Mouse (Mus musculus): ENCODE measurements around the gene Fam167b. TPM values are rescaled to one million over a fixed set of nuclear protein-coding genes. Genes with fewer than 3 reads are reported as not detected.
A peak's percentile ranks its signal among the peaks of the same experiment; 100 is the strongest.
"Not testable (repeated sequence)": the region's sequence is repeated elsewhere in the genome, so short reads cannot be mapped to it uniquely, and the experiment has no call there.

The Fam167b gene
- polyA plus RNA-seq, 2 experiments, result 5.4 to 7.6 TPM

- DNase-seq (ENCODE audit: low read depth in 3 of 3, low spot score in 3 of 3) (peak; percentile 70 to 73 (median 70)), ATAC-seq (ENCODE audit: insufficient read depth) (peak; percentile 69)
- peak overlapping the region; percentile 59 to 82 for H3K4me3 ChIP-seq (ENCODE audit: insufficient read depth in 1 of 2, low read depth in 2 of 2, low read length in 2 of 2)
- peak overlapping the region; percentile 80 for H3K27ac ChIP-seq
- H3K4me2 ChIP-seq (ENCODE audit: low read depth), result peak overlapping the region; percentile 82
- WGBS (ENCODE audit: insufficient replicate concordance), result 6% methylated on average over 33 of the region's 33 CpGs
- no peaks in the 10 kb centered on the region for H3K36me3 ChIP-seq (replicated peaks; ENCODE audit: control insufficient read depth, insufficient read depth, low read depth)
- H3K9ac ChIP-seq (replicated peaks), result peak overlapping the region; percentile 61
- peaks cover 29 to 30% of the 10 kb centered on the region in 2 experiments for H3K4me1 ChIP-seq (replicated peaks; ENCODE audit: control insufficient read depth in 2 of 2, insufficient read depth in 2 of 2, low read length in 1 of 2)
- no peaks in the 10 kb centered on the region for H3K9me3 ChIP-seq (ENCODE audit: control insufficient read depth, low read length)
- TF ChIP-seq CTCF (IDR thresholded peaks at IDR 0.05; ENCODE audit: low read depth), result no peak
- TF ChIP-seq EP300 (IDR thresholded peaks at IDR 0.05; ENCODE audit: low read depth), result no peak
- H3K27me3 ChIP-seq (ENCODE audit: control insufficient read depth, insufficient read depth, low read length), result peaks cover 13% of the 10 kb centered on the region
These were observed 21.7 kb downstream of the Fam167b start for GRCm38 (mm10) chr4:129556532-129557223.

GRCm38 (mm10) chr4:129555862-129556531 lies 22.4 kb downstream of the Fam167b start:
- no peaks in the 10 kb centered on the region for H3K9me3 ChIP-seq (ENCODE audit: control insufficient read depth, low read length)
- H3K27ac ChIP-seq, result no peak overlapping the region
- peak overlapping the region; percentile 82 for H3K4me2 ChIP-seq (ENCODE audit: low read depth)
- H3K4me3 ChIP-seq (ENCODE audit: insufficient read depth in 1 of 2, low read depth in 2 of 2, low read length in 2 of 2), result peak overlapping the region; percentile 59 to 82
- peaks cover 25 to 27% of the 10 kb centered on the region in 2 experiments for H3K4me1 ChIP-seq (replicated peaks; ENCODE audit: control insufficient read depth in 2 of 2, insufficient read depth in 2 of 2, low read length in 1 of 2)
- WGBS (ENCODE audit: insufficient replicate concordance), result under 1% methylated on average over 24 of the region's 24 CpGs
- TF ChIP-seq CTCF (IDR thresholded peaks at IDR 0.05; ENCODE audit: low read depth), result no peak
- peaks cover 13% of the 10 kb centered on the region for H3K27me3 ChIP-seq (ENCODE audit: control insufficient read depth, insufficient read depth, low read length)
- H3K9ac ChIP-seq (replicated peaks), result peak overlapping the region; percentile 6; the same call in 1 of the 2 replicates
- ATAC-seq (ENCODE audit: insufficient read depth), result peak; percentile 14; the same call in 1 of the 2 replicates
- no peak for DNase-seq (ENCODE audit: low read depth in 3 of 3, low spot score in 3 of 3)
- H3K36me3 ChIP-seq (replicated peaks; ENCODE audit: control insufficient read depth, insufficient read depth, low read depth), result no peaks in the 10 kb centered on the region

- Histone ChIP-seq H3K9me3 (ENCODE audit: control insufficient read depth, low read length) (no peaks in the 10 kb centered on the region), H3K36me3 (replicated peaks; ENCODE audit: control insufficient read depth, insufficient read depth, low read depth) (no peaks in the 10 kb centered on the region), H3K27ac (no peak overlapping the region), H3K4me2 (ENCODE audit: low read depth) (peak overlapping the region; percentile 82), H3K4me1 (replicated peaks; ENCODE audit: control insufficient read depth in 2 of 2, insufficient read depth in 2 of 2, low read length in 1 of 2) (peaks cover 25 to 27% of the 10 kb centered on the region in 2 experiments), H3K27me3 (ENCODE audit: control insufficient read depth, insufficient read depth, low read length) (peaks cover 13% of the 10 kb centered on the region), H3K9ac (replicated peaks) (peak overlapping the region; percentile 6), H3K4me3 (ENCODE audit: insufficient read depth in 1 of 2, low read depth in 2 of 2, low read length in 2 of 2) (peak overlapping the region; percentile 59 to 82)
- DNase-seq (ENCODE audit: low read depth in 3 of 3, low spot score in 3 of 3) (peak in 1 of 3 experiments; percentile 48), ATAC-seq (ENCODE audit: insufficient read depth) (no peak)
- 3% methylated on average over 16 of the region's 16 CpGs for WGBS (ENCODE audit: insufficient replicate concordance)
- TF ChIP-seq EP300 (IDR thresholded peaks at IDR 0.05; ENCODE audit: low read depth) (no peak), CTCF (IDR thresholded peaks at IDR 0.05; ENCODE audit: low read depth) (peak; percentile 88)
These were observed 22.9 kb downstream of the Fam167b start for GRCm38 (mm10) chr4:129555421-129555861.

- H3K9me3 ChIP-seq (ENCODE audit: control insufficient read depth, low read length); H3K36me3 ChIP-seq (replicated peaks; ENCODE audit: control insufficient read depth, insufficient read depth, low read depth); H3K4me3 ChIP-seq (ENCODE audit: insufficient read depth in 1 of 2, low read depth in 2 of 2, low read length in 2 of 2); H3K9ac ChIP-seq (replicated peaks); H3K4me2 ChIP-seq (ENCODE audit: low read depth); DNase-seq (ENCODE audit: low read depth in 3 of 3, low spot score in 3 of 3); ATAC-seq (ENCODE audit: insufficient read depth); H3K27ac ChIP-seq: not testable (repeated sequence)
- peaks cover 25 to 27% of the 10 kb centered on the region in 2 experiments for H3K4me1 ChIP-seq (replicated peaks; ENCODE audit: control insufficient read depth in 2 of 2, insufficient read depth in 2 of 2, low read length in 1 of 2)
- 78% methylated on average over 5 of the region's 6 CpGs for WGBS (ENCODE audit: insufficient replicate concordance)
- peaks cover 13% of the 10 kb centered on the region for H3K27me3 ChIP-seq (ENCODE audit: control insufficient read depth, insufficient read depth, low read length)
These were observed 23.8 kb downstream of the Fam167b start for GRCm38 (mm10) chr4:129554512-129554911.

GRCm38 (mm10) chr4:129550295-129550694 lies 28.1 kb downstream of the Fam167b start:
- Histone ChIP-seq H3K36me3 (replicated peaks; ENCODE audit: control insufficient read depth, insufficient read depth, low read depth) (no peaks in the 10 kb centered on the region), H3K27me3 (ENCODE audit: control insufficient read depth, insufficient read depth, low read length) (peaks cover 7% of the 10 kb centered on the region), H3K4me3 (ENCODE audit: insufficient read depth in 1 of 2, low read depth in 2 of 2, low read length in 2 of 2) (no peak overlapping the region), H3K4me1 (replicated peaks; ENCODE audit: control insufficient read depth in 2 of 2, insufficient read depth in 2 of 2, low read length in 1 of 2) (peaks cover 2 to 4% of the 10 kb centered on the region in 2 experiments), H3K9me3 (ENCODE audit: control insufficient read depth, low read length) (no peaks in the 10 kb centered on the region), H3K27ac (no peak overlapping the region), H3K4me2 (ENCODE audit: low read depth) (no peak overlapping the region), H3K9ac (replicated peaks) (no peak overlapping the region)
- ATAC-seq (ENCODE audit: insufficient read depth) (no peak), DNase-seq (ENCODE audit: low read depth in 3 of 3, low spot score in 3 of 3) (no peak)
- WGBS (ENCODE audit: insufficient replicate concordance), result 81% methylated on average over 1 of the region's 1 CpGs
- no peak for TF ChIP-seq CTCF (IDR thresholded peaks at IDR 0.05; ENCODE audit: low read depth)
- TF ChIP-seq EP300 (IDR thresholded peaks at IDR 0.05; ENCODE audit: low read depth), result no peak
